Mouse (Mus musculus): ENCODE data around the gene Iqsec1. TPM values are rescaled to one million over a fixed set of nuclear protein-coding genes. Genes with fewer than 3 reads are reported as not detected.

Iqsec1 gene
- polyA plus RNA-seq, 1 experiment from 2014 or later: 28.6 TPM

DNA sequence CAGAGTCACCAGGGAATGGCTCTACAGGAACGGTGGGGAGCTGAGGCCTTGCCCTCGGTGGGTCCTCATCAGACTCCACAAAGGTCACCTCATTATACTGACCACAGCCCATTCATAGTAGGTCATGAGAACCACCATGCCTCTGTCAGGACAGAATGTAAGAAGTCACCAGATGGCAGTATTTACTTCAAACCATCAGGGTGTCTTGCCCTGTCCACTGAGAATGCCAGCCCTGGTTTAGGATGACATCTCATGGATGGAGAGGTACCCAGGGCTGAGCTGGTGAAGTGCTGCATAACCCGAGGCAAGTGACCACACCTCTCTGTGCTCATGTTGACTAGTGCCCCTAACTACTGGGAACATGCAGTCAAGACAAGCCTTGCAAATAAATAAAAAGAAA is 282.7 kb downstream of the Iqsec1 start:
- no peaks in the 10 kb centered on the region for H3K36me3 ChIP-seq (ENCODE audit: control insufficient read depth, insufficient read depth, low read length)
- no peak overlapping the region for H3K4me2 ChIP-seq (ENCODE audit: low read length)
- H3K4me3 ChIP-seq (ENCODE audit: control insufficient read depth in 1 of 2, insufficient read depth in 1 of 2, low read depth in 1 of 2, low read length in 2 of 2): no peak overlapping the region
- peaks cover 87 to 100% of the 10 kb centered on the region in 2 experiments for H3K4me1 ChIP-seq (ENCODE audit: control insufficient read depth in 2 of 2, insufficient read depth in 2 of 2, low read length in 2 of 2)
- H3K27me3 ChIP-seq (ENCODE audit: control insufficient read depth, insufficient read depth, low read length): no peaks in the 10 kb centered on the region
- WGBS: 80% methylated on average over 3 of the region's 3 CpGs
- H3K9ac ChIP-seq (ENCODE audit: low read length): no peak overlapping the region
- peak overlapping the region; percentile 57 to 96; a peak in 3 of 4 replicates for H3K27ac ChIP-seq (replicated peaks in 1 of 2; ENCODE audit: control insufficient read depth in 1 of 2, insufficient read depth in 1 of 2, low read depth in 2 of 2, low read length in 2 of 2)
- H3K9me3 ChIP-seq (ENCODE audit: control insufficient read depth, low read length): no peaks in the 10 kb centered on the region
- ATAC-seq (ENCODE audit: insufficient number of reproducible peaks, insufficient read depth, low FRiP score, low read depth): no peak

DNA sequence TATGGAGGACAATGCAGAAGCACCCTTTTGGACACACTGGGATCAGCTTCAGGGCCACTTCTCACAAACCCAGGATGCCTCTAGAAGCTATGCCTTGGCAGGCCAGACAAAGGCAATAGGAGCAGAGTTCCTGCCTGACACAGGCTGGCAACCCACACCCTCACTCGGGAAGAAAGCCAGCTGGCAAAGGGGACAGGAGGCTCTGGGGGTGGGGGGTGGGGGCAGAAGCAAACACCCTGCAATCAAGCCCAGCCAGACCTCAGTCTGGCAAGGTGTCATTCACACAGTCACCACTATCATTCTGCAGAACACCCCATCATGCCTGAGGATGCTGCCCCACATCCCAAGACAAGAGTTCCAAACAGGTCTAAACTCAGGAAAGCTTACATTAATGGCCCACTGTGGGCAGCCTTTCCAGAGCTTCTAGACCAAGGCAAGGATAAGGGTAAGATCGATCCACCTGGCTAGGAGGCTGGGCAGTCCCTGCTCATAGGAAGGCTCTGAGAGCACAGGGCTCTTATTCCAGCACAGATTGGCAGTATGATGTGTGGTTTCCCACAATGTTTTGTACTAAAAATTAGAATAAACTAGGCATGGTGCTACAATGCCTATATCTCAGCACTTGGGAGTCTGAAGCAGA is 283.7 kb downstream of the Iqsec1 start:
- no peaks in the 10 kb centered on the region for H3K9me3 ChIP-seq (ENCODE audit: control insufficient read depth, low read length)
- no peaks in the 10 kb centered on the region for H3K36me3 ChIP-seq (ENCODE audit: control insufficient read depth, insufficient read depth, low read length)
- no peak for ATAC-seq (ENCODE audit: insufficient number of reproducible peaks, insufficient read depth, low FRiP score, low read depth)
- 46% methylated on average over 2 of the region's 2 CpGs for WGBS
- H3K27ac ChIP-seq (replicated peaks in 1 of 2; ENCODE audit: control insufficient read depth in 1 of 2, insufficient read depth in 1 of 2, low read depth in 2 of 2, low read length in 2 of 2): peak overlapping the region; percentile 92 to 96
- peak overlapping the region; percentile 39; the same call in 1 of the 2 replicates for H3K4me2 ChIP-seq (ENCODE audit: low read length)
- peak overlapping the region; percentile 67; the same call in 1 of the 2 replicates for H3K9ac ChIP-seq (ENCODE audit: low read length)
- no peak overlapping the region for H3K4me3 ChIP-seq (ENCODE audit: control insufficient read depth in 1 of 2, insufficient read depth in 1 of 2, low read depth in 1 of 2, low read length in 2 of 2)
- no peaks in the 10 kb centered on the region for H3K27me3 ChIP-seq (ENCODE audit: control insufficient read depth, insufficient read depth, low read length)
- H3K4me1 ChIP-seq (ENCODE audit: control insufficient read depth in 2 of 2, insufficient read depth in 2 of 2, low read length in 2 of 2): peaks cover 86 to 100% of the 10 kb centered on the region in 2 experiments

GRCm38 (mm10) chr6:90703782-90704181 is 284.7 kb downstream of the Iqsec1 start:
- peak overlapping the region; percentile 39 for H3K4me2 ChIP-seq (ENCODE audit: low read length)
- WGBS: 22% methylated on average over 2 of the region's 2 CpGs

GRCm38 (mm10) chr6:90702837-90703735 is 285.4 kb downstream of the Iqsec1 start:
- Histone ChIP-seq H3K4me3 (ENCODE audit: control insufficient read depth in 1 of 2, insufficient read depth in 1 of 2, low read depth in 1 of 2, low read length in 2 of 2) (no peak overlapping the region), H3K27ac (replicated peaks in 1 of 2; ENCODE audit: control insufficient read depth in 1 of 2, insufficient read depth in 1 of 2, low read depth in 2 of 2, low read length in 2 of 2) (peak overlapping the region; percentile 92 to 96), H3K9ac (ENCODE audit: low read length) (peak overlapping the region; percentile 67), H3K4me2 (ENCODE audit: low read length) (peak overlapping the region; percentile 39), H3K9me3 (ENCODE audit: control insufficient read depth, low read length) (no peaks in the 10 kb centered on the region), H3K36me3 (ENCODE audit: control insufficient read depth, insufficient read depth, low read length) (no peaks in the 10 kb centered on the region), H3K4me1 (ENCODE audit: control insufficient read depth in 2 of 2, insufficient read depth in 2 of 2, low read length in 2 of 2) (peaks cover 91 to 100% of the 10 kb centered on the region in 2 experiments), H3K27me3 (ENCODE audit: control insufficient read depth, insufficient read depth, low read length) (no peaks in the 10 kb centered on the region)
- 10% methylated on average over 4 of the region's 4 CpGs for WGBS
- 0 out of 2 replicates have a peak, but pooled peaks have one; percentile 4 for ATAC-seq (ENCODE audit: insufficient number of reproducible peaks, insufficient read depth, low FRiP score, low read depth)

More at GRCm38 (mm10) chr6:90703782-90704181, 284.7 kb downstream of the Iqsec1 start:
- Histone ChIP-seq H3K27ac (replicated peaks in 1 of 2; ENCODE audit: control insufficient read depth in 1 of 2, insufficient read depth in 1 of 2, low read depth in 2 of 2, low read length in 2 of 2) (peak overlapping the region; percentile 92 to 96), H3K9me3 (ENCODE audit: control insufficient read depth, low read length) (no peaks in the 10 kb centered on the region), H3K36me3 (ENCODE audit: control insufficient read depth, insufficient read depth, low read length) (no peaks in the 10 kb centered on the region), H3K4me3 (ENCODE audit: control insufficient read depth in 1 of 2, insufficient read depth in 1 of 2, low read depth in 1 of 2, low read length in 2 of 2) (no peak overlapping the region), H3K27me3 (ENCODE audit: control insufficient read depth, insufficient read depth, low read length) (no peaks in the 10 kb centered on the region), H3K9ac (ENCODE audit: low read length) (peak overlapping the region; percentile 67), H3K4me1 (ENCODE audit: control insufficient read depth in 2 of 2, insufficient read depth in 2 of 2, low read length in 2 of 2) (peaks cover 89 to 100% of the 10 kb centered on the region in 2 experiments)
- ATAC-seq (ENCODE audit: insufficient number of reproducible peaks, insufficient read depth, low FRiP score, low read depth): no peak

- H3K27me3 ChIP-seq (ENCODE audit: control insufficient read depth, insufficient read depth, low read length): no peaks in the 10 kb centered on the region
- no peak overlapping the region for H3K4me3 ChIP-seq (ENCODE audit: control insufficient read depth in 1 of 2, insufficient read depth in 1 of 2, low read depth in 1 of 2, low read length in 2 of 2)
- no peak overlapping the region for H3K4me2 ChIP-seq (ENCODE audit: low read length)
- H3K36me3 ChIP-seq (ENCODE audit: control insufficient read depth, insufficient read depth, low read length): no peaks in the 10 kb centered on the region
- H3K27ac ChIP-seq (replicated peaks in 1 of 2; ENCODE audit: control insufficient read depth in 1 of 2, insufficient read depth in 1 of 2, low read depth in 2 of 2, low read length in 2 of 2): peak overlapping the region; percentile 92 to 96
- no peaks in the 10 kb centered on the region for H3K9me3 ChIP-seq (ENCODE audit: control insufficient read depth, low read length)
- peaks cover 89 to 100% of the 10 kb centered on the region in 2 experiments for H3K4me1 ChIP-seq (ENCODE audit: control insufficient read depth in 2 of 2, insufficient read depth in 2 of 2, low read length in 2 of 2)
- no peak for ATAC-seq (ENCODE audit: insufficient number of reproducible peaks, insufficient read depth, low FRiP score, low read depth)
- H3K9ac ChIP-seq (ENCODE audit: low read length): peak overlapping the region; percentile 67; the same call in 1 of the 2 replicates
Observed at GRCm38 (mm10) chr6:90702197-90702596, 286.3 kb downstream of the Iqsec1 start.

DNA sequence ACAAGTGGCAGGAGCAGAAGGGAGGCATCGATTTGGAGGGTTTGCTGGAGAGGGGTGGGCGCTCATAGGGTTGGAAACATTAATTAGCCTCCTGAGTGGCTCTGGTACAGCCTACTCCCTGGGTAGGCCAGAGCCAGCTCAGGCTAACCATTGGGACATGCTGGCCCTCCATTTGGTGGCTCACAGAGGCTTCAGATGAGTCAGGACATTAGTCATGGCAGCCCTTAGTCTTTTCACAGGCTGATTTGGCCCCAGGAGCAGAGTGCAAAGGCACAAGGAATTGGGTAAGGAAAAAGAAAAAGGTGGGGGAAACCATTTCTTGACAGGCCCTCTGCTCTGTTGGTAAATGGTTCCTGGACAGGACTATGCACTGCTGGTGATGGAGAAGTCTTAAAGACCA is 287.1 kb downstream of the Iqsec1 start:
- Histone ChIP-seq H3K36me3 (ENCODE audit: control insufficient read depth, insufficient read depth, low read length) (no peaks in the 10 kb centered on the region), H3K9me3 (ENCODE audit: control insufficient read depth, low read length) (no peaks in the 10 kb centered on the region), H3K27ac (replicated peaks in 1 of 2; ENCODE audit: control insufficient read depth in 1 of 2, insufficient read depth in 1 of 2, low read depth in 2 of 2, low read length in 2 of 2) (peak overlapping the region in 1 of 2 experiments; percentile 96; a peak in 1 of 4 replicates), H3K4me2 (ENCODE audit: low read length) (no peak overlapping the region), H3K9ac (ENCODE audit: low read length) (no peak overlapping the region), H3K27me3 (ENCODE audit: control insufficient read depth, insufficient read depth, low read length) (no peaks in the 10 kb centered on the region), H3K4me1 (ENCODE audit: control insufficient read depth in 2 of 2, insufficient read depth in 2 of 2, low read length in 2 of 2) (peaks cover 84 to 98% of the 10 kb centered on the region in 2 experiments), H3K4me3 (ENCODE audit: control insufficient read depth in 1 of 2, insufficient read depth in 1 of 2, low read depth in 1 of 2, low read length in 2 of 2) (no peak overlapping the region)
- WGBS: 75% methylated on average over 2 of the region's 2 CpGs
- no peak for ATAC-seq (ENCODE audit: insufficient number of reproducible peaks, insufficient read depth, low FRiP score, low read depth)

GRCm38 (mm10) chr6:90700737-90701136 is 287.7 kb downstream of the Iqsec1 start:
- Histone ChIP-seq H3K4me2 (ENCODE audit: low read length) (no peak overlapping the region), H3K36me3 (ENCODE audit: control insufficient read depth, insufficient read depth, low read length) (no peaks in the 10 kb centered on the region), H3K27me3 (ENCODE audit: control insufficient read depth, insufficient read depth, low read length) (no peaks in the 10 kb centered on the region), H3K4me3 (ENCODE audit: control insufficient read depth in 1 of 2, insufficient read depth in 1 of 2, low read depth in 1 of 2, low read length in 2 of 2) (no peak overlapping the region), H3K9me3 (ENCODE audit: control insufficient read depth, low read length) (no peaks in the 10 kb centered on the region), H3K9ac (ENCODE audit: low read length) (peak overlapping the region; percentile 45; the same call in 1 of the 2 replicates), H3K4me1 (ENCODE audit: control insufficient read depth in 2 of 2, insufficient read depth in 2 of 2, low read length in 2 of 2) (peaks cover 83 to 98% of the 10 kb centered on the region in 2 experiments), H3K27ac (replicated peaks in 1 of 2; ENCODE audit: control insufficient read depth in 1 of 2, insufficient read depth in 1 of 2, low read depth in 2 of 2, low read length in 2 of 2) (peak overlapping the region in 1 of 2 experiments; percentile 72; a peak in 2 of 4 replicates)
- WGBS: 79% methylated on average over 2 of the region's 2 CpGs
- no peak for ATAC-seq (ENCODE audit: insufficient number of reproducible peaks, insufficient read depth, low FRiP score, low read depth)
